Mouse (Mus musculus): ENCODE data around the gene Krt35. TPM values are rescaled to one million over a fixed set of nuclear protein-coding genes. Genes with fewer than 3 reads are reported as not detected.
A peak's percentile ranks its signal among the peaks of the same experiment; 100 is the strongest.

Gene Krt35
- polyA plus RNA-seq, 1 experiment, result not detected

GRCm38 (mm10) chr11:100112935-100113741, 17.1 kb upstream of the Krt35 start:
- no peak for DNase-seq (ENCODE audit: low read depth)
- TF ChIP-seq POLR2A (IDR thresholded peaks at IDR 0.05; ENCODE audit: borderline replicate concordance, extremely low read depth, insufficient read depth, insufficient read length, poor library complexity, severe bottlenecking) (no peak), CTCF (IDR thresholded peaks at IDR 0.05; ENCODE audit: borderline replicate concordance, extremely low read depth, insufficient read depth, insufficient read length) (no peak)

GRCm38 (mm10) chr11:100105576-100106122, 9.6 kb upstream of the Krt35 start, which contains the start of gene Krt36:
Krt36 (minus strand) TSS chr11:100105626.
- DNase-seq (ENCODE audit: low read depth), result no peak

DNA sequence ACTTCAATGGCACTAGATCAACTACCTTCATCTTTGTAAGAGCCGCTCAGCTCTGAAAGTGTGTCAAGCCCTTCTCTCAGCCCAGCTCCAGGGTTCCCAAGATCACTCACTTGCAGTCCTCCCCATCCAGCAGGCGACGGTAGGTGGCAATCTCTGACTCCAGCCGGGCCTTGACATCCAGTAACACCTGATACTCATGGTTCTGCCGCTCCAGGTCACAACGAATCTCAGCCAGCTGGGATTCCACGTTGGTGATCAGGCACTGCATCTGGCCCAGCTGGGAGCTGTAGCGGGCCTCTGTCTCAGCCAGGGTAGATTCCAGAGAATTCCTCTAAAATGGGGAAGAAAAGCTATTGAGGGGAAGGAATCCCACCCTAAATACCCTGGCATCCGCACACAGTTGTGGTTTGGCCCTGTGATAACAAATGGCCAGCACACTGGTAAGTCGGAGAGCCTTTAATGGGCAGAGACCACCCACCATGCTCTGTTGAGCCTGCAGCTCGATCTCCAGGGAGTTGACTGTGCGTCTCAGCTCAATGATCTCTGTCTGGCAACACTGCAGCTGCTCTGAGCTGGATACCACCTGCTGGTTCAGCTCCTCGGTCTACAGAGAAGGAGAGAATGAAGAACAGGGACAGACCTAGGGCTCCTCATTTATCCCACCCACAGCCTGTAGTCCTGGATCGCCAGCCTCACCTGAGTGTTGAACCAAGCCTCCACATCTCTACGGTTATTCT, 6.8 kb upstream of the Krt35 start:
- TF ChIP-seq CTCF (IDR thresholded peaks at IDR 0.05; ENCODE audit: borderline replicate concordance, extremely low read depth, insufficient read depth, insufficient read length) (no peak), POLR2A (IDR thresholded peaks at IDR 0.05; ENCODE audit: borderline replicate concordance, extremely low read depth, insufficient read depth, insufficient read length, poor library complexity, severe bottlenecking) (no peak)
- DNase-seq (ENCODE audit: low read depth), result peak; percentile 1

More at GRCm38 (mm10) chr11:100105576-100106122, 9.6 kb upstream of the Krt35 start, which contains the start of gene Krt36:
- TF ChIP-seq CTCF (IDR thresholded peaks at IDR 0.05; ENCODE audit: borderline replicate concordance, extremely low read depth, insufficient read depth, insufficient read length) (no peak), POLR2A (IDR thresholded peaks at IDR 0.05; ENCODE audit: borderline replicate concordance, extremely low read depth, insufficient read depth, insufficient read length, poor library complexity, severe bottlenecking) (no peak)

GRCm38 (mm10) chr11:100100391-100100790, 4.3 kb upstream of the Krt35 start:
- no peak for DNase-seq (ENCODE audit: low read depth)
- TF ChIP-seq CTCF (IDR thresholded peaks at IDR 0.05; ENCODE audit: borderline replicate concordance, extremely low read depth, insufficient read depth, insufficient read length) (no peak), POLR2A (IDR thresholded peaks at IDR 0.05; ENCODE audit: borderline replicate concordance, extremely low read depth, insufficient read depth, insufficient read length, poor library complexity, severe bottlenecking) (no peak)

GRCm38 (mm10) chr11:100097819-100098218, 1.8 kb upstream of the Krt35 start:
- no peak for DNase-seq (ENCODE audit: low read depth)
- TF ChIP-seq CTCF (IDR thresholded peaks at IDR 0.05; ENCODE audit: borderline replicate concordance, extremely low read depth, insufficient read depth, insufficient read length) (no peak), POLR2A (IDR thresholded peaks at IDR 0.05; ENCODE audit: borderline replicate concordance, extremely low read depth, insufficient read depth, insufficient read length, poor library complexity, severe bottlenecking) (no peak)

DNA sequence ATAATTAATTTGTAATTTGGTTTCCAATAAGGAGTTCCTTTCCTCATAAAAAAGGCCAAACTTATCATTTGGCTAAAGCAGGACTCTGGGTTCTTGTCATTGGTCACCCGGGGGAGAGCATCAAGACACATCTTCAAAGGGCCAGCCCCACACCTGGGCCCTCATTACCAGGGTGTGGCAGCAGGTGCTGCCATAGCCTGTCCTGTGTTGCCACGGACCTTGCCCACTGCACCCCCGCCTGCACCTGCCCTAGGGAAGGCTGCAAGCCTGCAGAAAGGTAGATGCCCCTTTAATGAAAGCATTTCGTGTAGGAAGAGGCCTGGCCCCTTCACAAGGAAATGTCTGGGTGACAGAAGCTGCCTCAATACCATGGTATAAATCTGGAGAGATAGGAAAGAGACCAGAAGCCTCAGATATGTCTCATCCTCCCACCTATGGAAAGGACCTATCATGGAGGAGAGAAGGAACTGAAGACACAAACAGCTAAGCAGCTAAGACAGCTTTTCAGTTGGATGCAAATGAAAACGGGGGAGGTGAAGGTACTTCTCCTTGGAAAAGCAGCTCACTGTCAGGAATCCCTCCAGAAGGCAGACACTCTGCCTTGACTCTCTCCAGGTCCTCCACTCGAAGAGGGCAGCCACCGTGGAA, 7.5 kb downstream of the Krt35 start:
- DNase-seq (ENCODE audit: low read depth), result no peak

DNA sequence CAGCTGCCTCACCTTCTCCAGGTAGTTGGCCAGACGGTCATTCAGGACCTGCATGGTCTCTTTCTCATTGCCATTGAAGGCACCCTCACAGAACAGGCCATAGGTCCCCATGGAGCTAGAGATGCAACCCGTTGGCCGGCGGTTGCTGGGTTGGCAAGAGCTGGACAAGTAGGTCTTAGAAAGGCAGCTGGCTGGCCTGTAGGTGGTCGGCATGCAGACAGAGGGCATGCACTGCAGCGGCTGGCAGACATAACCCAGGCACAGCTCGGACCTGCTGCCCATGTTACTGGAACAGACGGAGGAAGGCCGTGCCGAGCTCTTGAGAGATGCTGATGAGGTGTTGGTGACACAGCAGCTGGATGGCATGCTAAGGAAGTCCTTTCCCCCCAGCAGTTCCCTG, 8.2 kb downstream of the Krt35 start, which contains the start of gene Krt32:
Krt32 (minus strand) TSS at position 366 of the 400 bp plus-strand sequence.
- DNase-seq (ENCODE audit: low read depth), result no peak
- TF ChIP-seq POLR2A (IDR thresholded peaks at IDR 0.05; ENCODE audit: borderline replicate concordance, extremely low read depth, insufficient read depth, insufficient read length, poor library complexity, severe bottlenecking), result no peak
- TF ChIP-seq CTCF (IDR thresholded peaks at IDR 0.05; ENCODE audit: borderline replicate concordance, extremely low read depth, insufficient read depth, insufficient read length), result no peak

More for the DNA sequence above, 7.5 kb downstream of the Krt35 start:
- no peak for TF ChIP-seq CTCF (IDR thresholded peaks at IDR 0.05; ENCODE audit: borderline replicate concordance, extremely low read depth, insufficient read depth, insufficient read length)
- no peak for TF ChIP-seq POLR2A (IDR thresholded peaks at IDR 0.05; ENCODE audit: borderline replicate concordance, extremely low read depth, insufficient read depth, insufficient read length, poor library complexity, severe bottlenecking)

- TF ChIP-seq POLR2A (IDR thresholded peaks at IDR 0.05; ENCODE audit: borderline replicate concordance, extremely low read depth, insufficient read depth, insufficient read length, poor library complexity, severe bottlenecking), result no peak
- DNase-seq (ENCODE audit: low read depth), result peak; percentile 5
Measured at GRCm38 (mm10) chr11:100073873-100074272, 22.2 kb downstream of the Krt35 start.

GRCm38 (mm10) chr11:100067293-100068036, 28.6 kb downstream of the Krt35 start:
- DNase-seq (ENCODE audit: low read depth), result no peak
- TF ChIP-seq CTCF (IDR thresholded peaks at IDR 0.05; ENCODE audit: borderline replicate concordance, extremely low read depth, insufficient read depth, insufficient read length), result no peak
- TF ChIP-seq POLR2A (IDR thresholded peaks at IDR 0.05; ENCODE audit: borderline replicate concordance, extremely low read depth, insufficient read depth, insufficient read length, poor library complexity, severe bottlenecking), result no peak

GRCm38 (mm10) chr11:100066236-100067010, 29.6 kb downstream of the Krt35 start:
- DNase-seq (ENCODE audit: low read depth), result peak; percentile 43
- no peak for TF ChIP-seq CTCF (IDR thresholded peaks at IDR 0.05; ENCODE audit: borderline replicate concordance, extremely low read depth, insufficient read depth, insufficient read length)
